Mouse (Mus musculus): ENCODE results near the gene C1qtnf5. TPM values are rescaled to one million over a fixed set of nuclear protein-coding genes. Genes with fewer than 3 reads are reported as not detected.

C1qtnf5 gene
- polyA plus RNA-seq, 1 experiment from 2014 or later = 1.1 TPM

GRCm38 (mm10) chr9:44083392-44084121, 23.5 kb upstream of the C1qtnf5 start:
- Histone ChIP-seq H3K27me3 (ENCODE audit: insufficient read depth, poor library complexity, severe bottlenecking) (peaks cover 95% of the 10 kb centered on the region), H3K36me3 (no peaks in the 10 kb centered on the region), H3K4me1 (replicated peaks) (peaks cover 60% of the 10 kb centered on the region), H3K9me3 (no peaks in the 10 kb centered on the region), H3K27ac (no peak overlapping the region), H3K4me3 (peak overlapping the region; percentile 67)
- 9% methylated on average over 23 of the region's 23 CpGs for WGBS
- DNase-seq (ENCODE audit: low spot score) = no peak

GRCm38 (mm10) chr9:44084236-44084635, 22.8 kb upstream of the C1qtnf5 start:
- H3K27ac ChIP-seq = peak overlapping the region; percentile 86
- under 1% methylated on average over 14 of the region's 14 CpGs for WGBS
- peaks cover 95% of the 10 kb centered on the region for H3K27me3 ChIP-seq (ENCODE audit: insufficient read depth, poor library complexity, severe bottlenecking)
- DNase-seq (ENCODE audit: low spot score) = no peak
- H3K36me3 ChIP-seq = 0 out of 2 replicates have a peak, but pooled peaks cover 2% of the 10 kb centered on the region
- H3K4me3 ChIP-seq = peak overlapping the region; percentile 67
- no peaks in the 10 kb centered on the region for H3K9me3 ChIP-seq
- H3K4me1 ChIP-seq (replicated peaks) = peaks cover 59% of the 10 kb centered on the region

GRCm38 (mm10) chr9:44084659-44085229, 22.3 kb upstream of the C1qtnf5 start:
- peaks cover 60% of the 10 kb centered on the region for H3K4me1 ChIP-seq (replicated peaks)
- DNase-seq (ENCODE audit: low spot score) = peak; percentile 92
- H3K4me3 ChIP-seq = peak overlapping the region; percentile 67
- H3K27me3 ChIP-seq (ENCODE audit: insufficient read depth, poor library complexity, severe bottlenecking) = peaks cover 97% of the 10 kb centered on the region
- WGBS = under 1% methylated on average over 62 of the region's 62 CpGs
- H3K36me3 ChIP-seq = 0 out of 2 replicates have a peak, but pooled peaks cover 6% of the 10 kb centered on the region
- H3K9me3 ChIP-seq = no peaks in the 10 kb centered on the region
- peak overlapping the region; percentile 86 for H3K27ac ChIP-seq

- no peak for DNase-seq (ENCODE audit: low spot score)
Observed at GRCm38 (mm10) chr9:44085276-44085675, 21.8 kb upstream of the C1qtnf5 start.

GRCm38 (mm10) chr9:44085741-44086665, 21.0 kb upstream of the C1qtnf5 start:
- peaks cover 62% of the 10 kb centered on the region for H3K4me1 ChIP-seq (replicated peaks)
- peak overlapping the region; percentile 67 for H3K4me3 ChIP-seq
- WGBS = 66% methylated on average over 15 of the region's 15 CpGs
- DNase-seq (ENCODE audit: low spot score) = no peak
- H3K27ac ChIP-seq = no peak overlapping the region
- H3K27me3 ChIP-seq (ENCODE audit: insufficient read depth, poor library complexity, severe bottlenecking) = peaks cover 88% of the 10 kb centered on the region
- no peaks in the 10 kb centered on the region for H3K9me3 ChIP-seq
- H3K36me3 ChIP-seq = peaks cover 15% of the 10 kb centered on the region

More at GRCm38 (mm10) chr9:44085276-44085675, 21.8 kb upstream of the C1qtnf5 start:
- Histone ChIP-seq H3K27me3 (ENCODE audit: insufficient read depth, poor library complexity, severe bottlenecking) (peaks cover 94% of the 10 kb centered on the region), H3K27ac (peak overlapping the region; percentile 86), H3K36me3 (0 out of 2 replicates have a peak, but pooled peaks cover 11% of the 10 kb centered on the region), H3K9me3 (no peaks in the 10 kb centered on the region), H3K4me3 (peak overlapping the region; percentile 67), H3K4me1 (replicated peaks) (peaks cover 62% of the 10 kb centered on the region)
- WGBS = 3% methylated on average over 10 of the region's 10 CpGs

GRCm38 (mm10) chr9:44086960-44087359, 20.1 kb upstream of the C1qtnf5 start:
- 35% methylated on average over 10 of the region's 10 CpGs for WGBS
- H3K27ac ChIP-seq = no peak overlapping the region
- H3K27me3 ChIP-seq (ENCODE audit: insufficient read depth, poor library complexity, severe bottlenecking) = peaks cover 78% of the 10 kb centered on the region
- H3K36me3 ChIP-seq = peaks cover 25% of the 10 kb centered on the region
- DNase-seq (ENCODE audit: low spot score) = no peak
- no peak overlapping the region for H3K4me3 ChIP-seq
- H3K9me3 ChIP-seq = no peaks in the 10 kb centered on the region
- peaks cover 62% of the 10 kb centered on the region for H3K4me1 ChIP-seq (replicated peaks)

GRCm38 (mm10) chr9:44087761-44088455, 19.1 kb upstream of the C1qtnf5 start:
- Histone ChIP-seq H3K27me3 (ENCODE audit: insufficient read depth, poor library complexity, severe bottlenecking) (peaks cover 69% of the 10 kb centered on the region), H3K4me1 (replicated peaks) (peaks cover 62% of the 10 kb centered on the region), H3K4me3 (no peak overlapping the region), H3K36me3 (peaks cover 33% of the 10 kb centered on the region), H3K27ac (no peak overlapping the region), H3K9me3 (no peaks in the 10 kb centered on the region)
- WGBS = 11% methylated on average over 15 of the region's 15 CpGs
- DNase-seq (ENCODE audit: low spot score) = no peak

- 56% methylated on average over 12 of the region's 12 CpGs for WGBS
- Histone ChIP-seq H3K9me3 (no peaks in the 10 kb centered on the region), H3K27me3 (ENCODE audit: insufficient read depth, poor library complexity, severe bottlenecking) (peaks cover 57% of the 10 kb centered on the region), H3K36me3 (peaks cover 40% of the 10 kb centered on the region), H3K4me1 (replicated peaks) (peaks cover 56% of the 10 kb centered on the region), H3K4me3 (no peak overlapping the region), H3K27ac (no peak overlapping the region)
- DNase-seq (ENCODE audit: low spot score) = no peak
Observed at GRCm38 (mm10) chr9:44088877-44089608, 18.0 kb upstream of the C1qtnf5 start.

- 33% methylated on average over 24 of the region's 24 CpGs for WGBS
- H3K27me3 ChIP-seq (ENCODE audit: insufficient read depth, poor library complexity, severe bottlenecking) = peaks cover 12% of the 10 kb centered on the region
- H3K9me3 ChIP-seq = no peaks in the 10 kb centered on the region
- no peak overlapping the region for H3K27ac ChIP-seq
- H3K4me3 ChIP-seq = no peak overlapping the region
- peaks cover 40% of the 10 kb centered on the region for H3K36me3 ChIP-seq
- H3K4me1 ChIP-seq (replicated peaks) = peaks cover 33% of the 10 kb centered on the region
- peak; percentile 77 for DNase-seq (ENCODE audit: low spot score)
Observed at GRCm38 (mm10) chr9:44093612-44094503, 13.2 kb upstream of the C1qtnf5 start.

- 87% methylated on average over 3 of the region's 3 CpGs for WGBS
- Histone ChIP-seq H3K4me3 (no peak overlapping the region), H3K9me3 (no peaks in the 10 kb centered on the region), H3K27ac (no peak overlapping the region), H3K27me3 (ENCODE audit: insufficient read depth, poor library complexity, severe bottlenecking) (peaks cover 3% of the 10 kb centered on the region), H3K36me3 (peaks cover 34% of the 10 kb centered on the region), H3K4me1 (replicated peaks) (peaks cover 24% of the 10 kb centered on the region)
- no peak for DNase-seq (ENCODE audit: low spot score)
Observed at GRCm38 (mm10) chr9:44094737-44095136, 12.3 kb upstream of the C1qtnf5 start.

- WGBS = 89% methylated on average over 9 of the region's 9 CpGs
- Histone ChIP-seq H3K27me3 (ENCODE audit: insufficient read depth, poor library complexity, severe bottlenecking) (no peaks in the 10 kb centered on the region), H3K36me3 (peaks cover 27% of the 10 kb centered on the region), H3K4me3 (no peak overlapping the region), H3K4me1 (replicated peaks) (peaks cover 19% of the 10 kb centered on the region), H3K27ac (no peak overlapping the region), H3K9me3 (no peaks in the 10 kb centered on the region)
- DNase-seq (ENCODE audit: low spot score) = no peak
Observed at GRCm38 (mm10) chr9:44095781-44096180, 11.3 kb upstream of the C1qtnf5 start.
